Mouse (Mus musculus): ENCODE measurements around the gene Cntrob. TPM values are rescaled to one million over a fixed set of nuclear protein-coding genes. Genes with fewer than 3 reads are reported as not detected.
A peak's percentile ranks its signal among the peaks of the same experiment; 100 is the strongest.
"Not testable (repeated sequence)": the region's sequence is repeated elsewhere in the genome, so short reads cannot be mapped to it uniquely, and the experiment has no call there.

Cntrob gene
- polyA plus RNA-seq, 1 experiment: 4.9 TPM

GRCm38 (mm10) chr11:69321580-69321979, 2.0 kb downstream of the Cntrob start:
- TF ChIP-seq TAL1 (IDR thresholded peaks at IDR 0.05; ENCODE audit: low read length) (no peak), GATA1 (IDR thresholded peaks at IDR 0.05; ENCODE audit: low read length) (no peak)
- Histone ChIP-seq H3K4me3 (replicated peaks) (peak overlapping the region; percentile 77), H3K27me3 (ENCODE audit: control insufficient read depth) (peaks cover 6% of the 10 kb centered on the region), H3K9me3 (ENCODE audit: control insufficient read depth, low read length) (no peaks in the 10 kb centered on the region), H3K4me1 (ENCODE audit: control insufficient read depth) (peaks cover 49% of the 10 kb centered on the region), H3K36me3 (ENCODE audit: control insufficient read depth) (peaks cover 51% of the 10 kb centered on the region)

GRCm38 (mm10) chr11:69318000-69318399, 5.6 kb downstream of the Cntrob start:
- H3K27me3 ChIP-seq (ENCODE audit: control insufficient read depth); H3K9me3 ChIP-seq (ENCODE audit: control insufficient read depth, low read length); H3K4me3 ChIP-seq (replicated peaks): not testable (repeated sequence)
- Histone ChIP-seq H3K4me1 (ENCODE audit: control insufficient read depth) (peaks cover 27% of the 10 kb centered on the region), H3K36me3 (ENCODE audit: control insufficient read depth) (peaks cover 80% of the 10 kb centered on the region)

GRCm38 (mm10) chr11:69316361-69316760, 7.2 kb downstream of the Cntrob start:
- peaks cover 87% of the 10 kb centered on the region for H3K36me3 ChIP-seq (ENCODE audit: control insufficient read depth)
- TF ChIP-seq TAL1 (IDR thresholded peaks at IDR 0.05; ENCODE audit: low read length) (no peak), GATA1 (IDR thresholded peaks at IDR 0.05; ENCODE audit: low read length) (no peak)
- H3K27me3 ChIP-seq (ENCODE audit: control insufficient read depth): no peaks in the 10 kb centered on the region
- no peak overlapping the region for H3K4me3 ChIP-seq (replicated peaks)
- peaks cover 5% of the 10 kb centered on the region for H3K9me3 ChIP-seq (ENCODE audit: control insufficient read depth, low read length)
- H3K4me1 ChIP-seq (ENCODE audit: control insufficient read depth): peaks cover 11% of the 10 kb centered on the region

- Histone ChIP-seq H3K36me3 (ENCODE audit: control insufficient read depth) (peaks cover 90% of the 10 kb centered on the region), H3K9me3 (ENCODE audit: control insufficient read depth, low read length) (peaks cover 3% of the 10 kb centered on the region), H3K4me1 (ENCODE audit: control insufficient read depth) (peaks cover 11% of the 10 kb centered on the region), H3K27me3 (ENCODE audit: control insufficient read depth) (no peaks in the 10 kb centered on the region), H3K4me3 (replicated peaks) (no peak overlapping the region)
- TF ChIP-seq TAL1 (IDR thresholded peaks at IDR 0.05; ENCODE audit: low read length) (no peak), GATA1 (IDR thresholded peaks at IDR 0.05; ENCODE audit: low read length) (no peak)
Measured at GRCm38 (mm10) chr11:69311266-69311665, 12.3 kb downstream of the Cntrob start.

GRCm38 (mm10) chr11:69306039-69306438, 17.5 kb downstream of the Cntrob start:
- H3K27me3 ChIP-seq (ENCODE audit: control insufficient read depth): no peaks in the 10 kb centered on the region
- peaks cover 7% of the 10 kb centered on the region for H3K4me1 ChIP-seq (ENCODE audit: control insufficient read depth)
- no peak for TF ChIP-seq TAL1 (IDR thresholded peaks at IDR 0.05; ENCODE audit: low read length)
- TF ChIP-seq GATA1 (IDR thresholded peaks at IDR 0.05; ENCODE audit: low read length): no peak
- peaks cover 91% of the 10 kb centered on the region for H3K36me3 ChIP-seq (ENCODE audit: control insufficient read depth)
- H3K9me3 ChIP-seq (ENCODE audit: control insufficient read depth, low read length): no peaks in the 10 kb centered on the region
- no peak overlapping the region for H3K4me3 ChIP-seq (replicated peaks)

GRCm38 (mm10) chr11:69305291-69305690, 18.3 kb downstream of the Cntrob start:
- Histone ChIP-seq H3K27me3 (ENCODE audit: control insufficient read depth) (no peaks in the 10 kb centered on the region), H3K4me1 (ENCODE audit: control insufficient read depth) (peaks cover 7% of the 10 kb centered on the region), H3K36me3 (ENCODE audit: control insufficient read depth) (peaks cover 85% of the 10 kb centered on the region), H3K4me3 (replicated peaks) (no peak overlapping the region), H3K9me3 (ENCODE audit: control insufficient read depth, low read length) (no peaks in the 10 kb centered on the region)
- no peak for TF ChIP-seq TAL1 (IDR thresholded peaks at IDR 0.05; ENCODE audit: low read length)
- TF ChIP-seq GATA1 (IDR thresholded peaks at IDR 0.05; ENCODE audit: low read length): no peak

- H3K4me3 ChIP-seq (replicated peaks): no peak overlapping the region
- no peaks in the 10 kb centered on the region for H3K9me3 ChIP-seq (ENCODE audit: control insufficient read depth, low read length)
- peaks cover 78% of the 10 kb centered on the region for H3K36me3 ChIP-seq (ENCODE audit: control insufficient read depth)
- H3K4me1 ChIP-seq (ENCODE audit: control insufficient read depth): peaks cover 7% of the 10 kb centered on the region
- H3K27me3 ChIP-seq (ENCODE audit: control insufficient read depth): no peaks in the 10 kb centered on the region
- no peak for TF ChIP-seq TAL1 (IDR thresholded peaks at IDR 0.05; ENCODE audit: low read length)
- no peak for TF ChIP-seq GATA1 (IDR thresholded peaks at IDR 0.05; ENCODE audit: low read length)
Measured at GRCm38 (mm10) chr11:69302817-69303216, 20.8 kb downstream of the Cntrob start.

GRCm38 (mm10) chr11:69298231-69298630, 25.3 kb downstream of the Cntrob start:
- no peaks in the 10 kb centered on the region for H3K4me1 ChIP-seq (ENCODE audit: control insufficient read depth)
- H3K27me3 ChIP-seq (ENCODE audit: control insufficient read depth): no peaks in the 10 kb centered on the region
- TF ChIP-seq GATA1 (IDR thresholded peaks at IDR 0.05; ENCODE audit: low read length) (no peak), TAL1 (IDR thresholded peaks at IDR 0.05; ENCODE audit: low read length) (no peak)
- no peak overlapping the region for H3K4me3 ChIP-seq (replicated peaks)
- H3K36me3 ChIP-seq (ENCODE audit: control insufficient read depth): peaks cover 41% of the 10 kb centered on the region
- H3K9me3 ChIP-seq (ENCODE audit: control insufficient read depth, low read length): no peaks in the 10 kb centered on the region

- no peak overlapping the region for H3K4me3 ChIP-seq (replicated peaks)
- no peaks in the 10 kb centered on the region for H3K27me3 ChIP-seq (ENCODE audit: control insufficient read depth)
- peaks cover 37% of the 10 kb centered on the region for H3K36me3 ChIP-seq (ENCODE audit: control insufficient read depth)
- TF ChIP-seq TAL1 (IDR thresholded peaks at IDR 0.05; ENCODE audit: low read length) (no peak), GATA1 (IDR thresholded peaks at IDR 0.05; ENCODE audit: low read length) (no peak)
- no peaks in the 10 kb centered on the region for H3K9me3 ChIP-seq (ENCODE audit: control insufficient read depth, low read length)
- no peaks in the 10 kb centered on the region for H3K4me1 ChIP-seq (ENCODE audit: control insufficient read depth)
Measured at GRCm38 (mm10) chr11:69297799-69298198, 25.8 kb downstream of the Cntrob start.

- Histone ChIP-seq H3K27me3 (ENCODE audit: control insufficient read depth) (no peaks in the 10 kb centered on the region), H3K36me3 (ENCODE audit: control insufficient read depth) (peaks cover 20% of the 10 kb centered on the region), H3K9me3 (ENCODE audit: control insufficient read depth, low read length) (no peaks in the 10 kb centered on the region), H3K4me1 (ENCODE audit: control insufficient read depth) (no peaks in the 10 kb centered on the region), H3K4me3 (replicated peaks) (no peak overlapping the region)
- TF ChIP-seq TAL1 (IDR thresholded peaks at IDR 0.05; ENCODE audit: low read length) (no peak), GATA1 (IDR thresholded peaks at IDR 0.05; ENCODE audit: low read length) (no peak)
Measured at GRCm38 (mm10) chr11:69295286-69295685, 28.3 kb downstream of the Cntrob start.

Measured in erythroblast, embryonic 14.5 days (primary cell).